ENCODE assay signal across 8 mouse cellular contexts in genomic region chr12:111377986-111378490, GRCm38 (mm10). TPM values are rescaled to one million over a fixed set of nuclear protein-coding genes. Genes with fewer than 3 reads are reported as not detected.
DNase-seq lines count a peak whose midpoint lies in the region; ATAC-seq and TF ChIP-seq lines count a peak whose summit lies in the region.

No protein-coding gene starts in this region.

- no peak for TF ChIP-seq EP300 in CH12.LX (IDR thresholded peaks at IDR 0.05; ENCODE audit: low read length)

- peaks cover 4 to 31% of the 10 kb centered on the region in 2 experiments for H3K4me1 ChIP-seq in CH12.LX (ENCODE audit: control insufficient read depth in 1 of 2, insufficient read depth in 2 of 2)
- H3K4me1 ChIP-seq in embryonic facial prominence, embryonic 15.5 days, result peaks cover 38% of the 10 kb centered on the region
- peaks cover 24% of the 10 kb centered on the region for H3K4me1 ChIP-seq in intestine, embryonic 15.5 days (replicated peaks)
- H3K4me1 ChIP-seq in lung, adult 2 months (ENCODE audit: control insufficient read depth, insufficient read depth, low read length), result peaks cover 14% of the 10 kb centered on the region
- peaks cover 37% of the 10 kb centered on the region for H3K4me1 ChIP-seq in neural tube, embryonic 15.5 days

- no peaks in the 10 kb centered on the region for H3K9me3 ChIP-seq in CH12.LX (replicated peaks; ENCODE audit: low read length)
- no peaks in the 10 kb centered on the region for H3K9me3 ChIP-seq in embryonic facial prominence, embryonic 15.5 days (replicated peaks)
- H3K9me3 ChIP-seq in intestine, embryonic 15.5 days, result no peaks in the 10 kb centered on the region
- H3K9me3 ChIP-seq in neural tube, embryonic 15.5 days (replicated peaks), result no peaks in the 10 kb centered on the region

- no peak overlapping the region for H3K27ac ChIP-seq in CH12.LX (ENCODE audit: insufficient read depth, low read depth)
- H3K27ac ChIP-seq in embryonic facial prominence, embryonic 15.5 days (replicated peaks), result peak overlapping the region; percentile 93
- peak overlapping the region; percentile 97 for H3K27ac ChIP-seq in intestine, embryonic 15.5 days
- peak overlapping the region; percentile 95 for H3K27ac ChIP-seq in neural tube, embryonic 15.5 days (replicated peaks)

- no peaks in the 10 kb centered on the region for H3K79me2 ChIP-seq in CH12.LX (replicated peaks; ENCODE audit: control insufficient read depth, extremely low read depth, insufficient read depth, poor library complexity, severe bottlenecking)

- peaks cover 0 to 2% of the 10 kb centered on the region in 2 experiments for H3K36me3 ChIP-seq in CH12.LX (replicated peaks in 1 of 2; ENCODE audit: control insufficient read depth in 1 of 2, insufficient read depth in 1 of 2, low read length in 1 of 2)
- H3K36me3 ChIP-seq in embryonic facial prominence, embryonic 15.5 days, result no peaks in the 10 kb centered on the region
- no peaks in the 10 kb centered on the region for H3K36me3 ChIP-seq in intestine, embryonic 15.5 days
- no peaks in the 10 kb centered on the region for H3K36me3 ChIP-seq in neural tube, embryonic 15.5 days

- peak overlapping the region; percentile 64 for H3K9ac ChIP-seq in CH12.LX (ENCODE audit: insufficient read depth, low read depth)
- peak overlapping the region; percentile 97 for H3K9ac ChIP-seq in embryonic facial prominence, embryonic 15.5 days
- peak overlapping the region; percentile 97 for H3K9ac ChIP-seq in intestine, embryonic 15.5 days
- H3K9ac ChIP-seq in neural tube, embryonic 15.5 days (replicated peaks), result peak overlapping the region; percentile 96

- dilution Hi-C loops in CH12.LX (cut with MboI; ENCODE audit: extremely low pct_ligation_motif_present, extremely low pct_unique_long_range_greater_than_20kb, low sequenced_read_pairs), result no loop called here

- peak overlapping the region; percentile 67 for H3K4me2 ChIP-seq in CH12.LX (ENCODE audit: insufficient read depth, low read depth, poor library complexity, severe bottlenecking)
- H3K4me2 ChIP-seq in embryonic facial prominence, embryonic 15.5 days (replicated peaks), result peak overlapping the region; percentile 79
- H3K4me2 ChIP-seq in intestine, embryonic 15.5 days (replicated peaks), result peak overlapping the region; percentile 76
- peak overlapping the region; percentile 84 for H3K4me2 ChIP-seq in neural tube, embryonic 15.5 days

- peak; percentile 3; the same call in 1 of the 2 replicates for ATAC-seq in cerebellum, adult (ENCODE audit: insufficient number of reproducible peaks, low FRiP score, low TSS enrichment)
- ATAC-seq in embryonic facial prominence, embryonic 15.5 days (ENCODE audit: insufficient number of reproducible peaks, low FRiP score, low TSS enrichment, low read depth), result peak; percentile 55
- peak; percentile 73 for ATAC-seq in intestine, embryonic 15.5 days
- peak; percentile 79 for ATAC-seq in neural tube, embryonic 15.5 days (ENCODE audit: low FRiP score)

- in situ Hi-C loops in CH12.LX (cut with MboI; ENCODE audit: low pct_ligation_motif_present, low pct_unique_long_range_greater_than_20kb, low sequenced_read_pairs), result no loop called here

- peaks cover 39% of the 10 kb centered on the region for H3K27me3 ChIP-seq in CH12.LX (replicated peaks)
- H3K27me3 ChIP-seq in embryonic facial prominence, embryonic 15.5 days, result no peaks in the 10 kb centered on the region
- no peaks in the 10 kb centered on the region for H3K27me3 ChIP-seq in intestine, embryonic 15.5 days (replicated peaks)
- H3K27me3 ChIP-seq in neural tube, embryonic 15.5 days (replicated peaks), result no peaks in the 10 kb centered on the region

- DNase-seq in cerebellum, postnatal 4 days (ENCODE audit: low spot score in 2 of 2), result no peak
- peak; percentile 18 for DNase-seq in CH12.LX (ENCODE audit: extremely low read depth)
- DNase-seq in lung, adult 2 months, result no peak
- no peak for DNase-seq in thymus, postnatal 25 days

- TF ChIP-seq CTCF in CH12.LX (conservative IDR thresholded peaks at IDR 0.05 in 1 of 2, IDR thresholded peaks at IDR 0.05 in 1 of 2; ENCODE audit: low read depth in 2 of 2, low read length in 2 of 2), result no peak
- no peak for TF ChIP-seq CTCF in lung, adult 2 months (IDR thresholded peaks at IDR 0.05; ENCODE audit: insufficient read depth, low read length)

- peak overlapping the region; percentile 78 to 99 (median 97) for H3K4me3 ChIP-seq in CH12.LX (replicated peaks in 1 of 3; ENCODE audit: low read depth in 2 of 3, low read length in 2 of 3, poor library complexity in 1 of 3)
- peak overlapping the region; percentile 99 for H3K4me3 ChIP-seq in embryonic facial prominence, embryonic 15.5 days (replicated peaks)
- H3K4me3 ChIP-seq in intestine, embryonic 15.5 days (replicated peaks), result peak overlapping the region; percentile 97
- H3K4me3 ChIP-seq in lung, adult 2 months (replicated peaks; ENCODE audit: extremely low read depth, low read depth, low read length), result peak overlapping the region; percentile 68
- peak overlapping the region; percentile 78 for H3K4me3 ChIP-seq in neural tube, embryonic 15.5 days (replicated peaks)

- WGBS in embryonic facial prominence, embryonic 15.5 days, result under 1% methylated on average over 32 of the region's 32 CpGs
- WGBS in intestine, embryonic 15.5 days, result 0% methylated on average over 31 of the region's 32 CpGs
- under 1% methylated on average over 32 of the region's 32 CpGs for WGBS in lung, adult 2 months
- WGBS in neural tube, embryonic 15.5 days, result under 1% methylated on average over 32 of the region's 32 CpGs

- no peak for TF ChIP-seq POLR2A in CH12.LX (IDR thresholded peaks at IDR 0.05; ENCODE audit: low read depth, low read length)
- no peak for TF ChIP-seq POLR2A in lung, adult 2 months (IDR thresholded peaks at IDR 0.05; ENCODE audit: borderline replicate concordance, extremely low read depth, low read depth, low read length)

- no peak for TF ChIP-seq RAD21 in CH12.LX (IDR thresholded peaks at IDR 0.05; ENCODE audit: low read depth, low read length)

TF ChIP-seq in CH12.LX, 34 proteins besides CTCF, POLR2A, EP300 and RAD21:
- no peak for TF ChIP-seq IRF4 (IDR thresholded peaks at IDR 0.05; ENCODE audit: low read depth, low read length)
- no peak for TF ChIP-seq ZNF384 (IDR thresholded peaks at IDR 0.05; ENCODE audit: low read depth, low read length)
- TF ChIP-seq KAT2A (IDR thresholded peaks at IDR 0.05; ENCODE audit: insufficient replicate concordance, low read length), result no peak
- no peak for TF ChIP-seq ZKSCAN1 (IDR thresholded peaks at IDR 0.05; ENCODE audit: borderline replicate concordance, low read depth, low read length)
- no peak for TF ChIP-seq UBTF (IDR thresholded peaks at IDR 0.05; ENCODE audit: low read depth, low read length)
- TF ChIP-seq CHD1 (IDR thresholded peaks at IDR 0.05; ENCODE audit: low read depth, low read length), result no peak
- no peak for TF ChIP-seq USF1 (IDR thresholded peaks at IDR 0.05; ENCODE audit: low read depth, low read length)
- TF ChIP-seq BHLHE40 (IDR thresholded peaks at IDR 0.05; ENCODE audit: low read depth, low read length), result 0 out of 2 replicates have a peak, but pooled peaks have one; percentile 53
- TF ChIP-seq TCF12 (IDR thresholded peaks at IDR 0.05; ENCODE audit: low read depth, low read length), result peak; percentile 1; the same call in 1 of the 2 replicates
- TF ChIP-seq ELF1 (IDR thresholded peaks at IDR 0.05; ENCODE audit: low read depth, low read length), result no peak
- no peak for TF ChIP-seq JUND (conservative IDR thresholded peaks at IDR 0.05; ENCODE audit: low read depth, low read length)
- TF ChIP-seq ETS1 (conservative IDR thresholded peaks at IDR 0.05; ENCODE audit: low read depth, low read length), result no peak
- TF ChIP-seq RCOR1 (conservative IDR thresholded peaks at IDR 0.05; ENCODE audit: low read depth, low read length), result no peak
- TF ChIP-seq MAFK (IDR thresholded peaks at IDR 0.05; ENCODE audit: insufficient replicate concordance, low read length), result no peak
- no peak for TF ChIP-seq NELFE (IDR thresholded peaks at IDR 0.05; ENCODE audit: low read depth, low read length)
- peak; percentile 12; the same call in 1 of the 2 replicates for TF ChIP-seq MXI1 (IDR thresholded peaks at IDR 0.05; ENCODE audit: low read depth, low read length)
- TF ChIP-seq PAX5 (IDR thresholded peaks at IDR 0.05; ENCODE audit: low read length), result no peak
- no peak for TF ChIP-seq CHD2 (IDR thresholded peaks at IDR 0.05; ENCODE audit: low read length)
- TF ChIP-seq NRF1 (IDR thresholded peaks at IDR 0.05; ENCODE audit: low read depth, low read length), result no peak
- TF ChIP-seq SIN3A (IDR thresholded peaks at IDR 0.05; ENCODE audit: low read length), result peak; percentile 9; the same call in 1 of the 2 replicates
- no peak for TF ChIP-seq SMC3 (IDR thresholded peaks at IDR 0.05; ENCODE audit: low read depth, low read length)
TF ChIP-seq in CH12.LX: peak in this region for 4.

RNA-seq across cellular contexts. Expression of gene Cdc42bpb, which starts 0.5 kb away (rescaled TPM):
- total RNA-seq in CH12.LX (2012; rRNA removed), result 20.6 and 25.4 TPM in 2 replicates
- 12.9 and 16.7 TPM in 2 replicates for total RNA-seq in CH12.LX (2014; rRNA removed)
- 22.9 and 29.7 TPM in 2 replicates for polyA plus RNA-seq in CH12.LX (2012; ENCODE audit: insufficient read length, low read depth)
- 33.2 and 36.1 TPM in 2 replicates for polyA plus RNA-seq in embryonic facial prominence, embryonic 15.5 days (2015; fragmentation: Nextera tagmentation; extraction: Ambion mirVana)
- 31.8 and 33.9 TPM in 2 replicates for polyA plus RNA-seq in intestine, embryonic 15.5 days (2015; fragmentation: Nextera tagmentation; extraction: Ambion mirVana)
- polyA plus RNA-seq in lung, adult 2 months (2012; rRNA removed), result 305 and 359 TPM in 2 replicates
- polyA plus RNA-seq in neural tube, embryonic 15.5 days (2015; fragmentation: Nextera tagmentation; extraction: Ambion mirVana), result 30.2 and 33.7 TPM in 2 replicates

RNA-seq across cellular contexts. Expression of gene Lbhd2, which starts 28.6 kb away (rescaled TPM):
- not detected in 2 replicates for total RNA-seq in CH12.LX (2012; rRNA removed)
- not detected in 2 replicates for total RNA-seq in CH12.LX (2014; rRNA removed)
- polyA plus RNA-seq in CH12.LX (2012; ENCODE audit: insufficient read length, low read depth), result not detected in 2 replicates
- polyA plus RNA-seq in embryonic facial prominence, embryonic 15.5 days (2015; fragmentation: Nextera tagmentation; extraction: Ambion mirVana), result 3.7 and 5.0 TPM in 2 replicates
- 1.6 and 2.0 TPM in 2 replicates for polyA plus RNA-seq in intestine, embryonic 15.5 days (2015; fragmentation: Nextera tagmentation; extraction: Ambion mirVana)
- not detected in 2 replicates for polyA plus RNA-seq in lung, adult 2 months (2012; rRNA removed)
- polyA plus RNA-seq in neural tube, embryonic 15.5 days (2015; fragmentation: Nextera tagmentation; extraction: Ambion mirVana), result 1.4 and 2.8 TPM in 2 replicates

RNA-seq across cellular contexts. Expression of gene Exoc3l4, which starts 38.8 kb away (rescaled TPM):
- total RNA-seq in CH12.LX (2012; rRNA removed), result 0.29 and 0.85 TPM in 2 replicates
- 0.80 and 1.2 TPM in 2 replicates for total RNA-seq in CH12.LX (2014; rRNA removed)
- polyA plus RNA-seq in CH12.LX (2012; ENCODE audit: insufficient read length, low read depth), result 0.56 and 0.81 TPM in 2 replicates
- polyA plus RNA-seq in embryonic facial prominence, embryonic 15.5 days (2015; fragmentation: Nextera tagmentation; extraction: Ambion mirVana), result 10.6 and 11.1 TPM in 2 replicates
- 11.1 and 11.5 TPM in 2 replicates for polyA plus RNA-seq in intestine, embryonic 15.5 days (2015; fragmentation: Nextera tagmentation; extraction: Ambion mirVana)
- polyA plus RNA-seq in lung, adult 2 months (2012; rRNA removed), result 34.9 and 46.7 TPM in 2 replicates
- 1.9 and 11.8 TPM in 2 replicates for polyA plus RNA-seq in neural tube, embryonic 15.5 days (2015; fragmentation: Nextera tagmentation; extraction: Ambion mirVana)

Comparison
In these comparisons a context has a peak if more than half of its experiments do, and no peak if none do; other contexts are left out.
1. ATAC-seq: peak in every context shown above with its lines; median percentile 79 in neural tube, embryonic 15.5 days; 73 in intestine, embryonic 15.5 days; 55 in embryonic facial prominence, embryonic 15.5 days; 3 in cerebellum, adult.